Mouse (Mus musculus) bone marrow, adult 2 months (tissue): ENCODE results near the gene Pts. TPM values are rescaled to one million over a fixed set of nuclear protein-coding genes. Genes with fewer than 3 reads are reported as not detected.

ENCODE experiments used
- H3K27ac ChIP-seq: fragments of 200-500 bp; 2 replicates; pipeline ENCODE4 v1.5.1; 2012; ENCODE audit warnings: low read depth, mild to moderate bottlenecking, control low read depth, inconsistent platforms, low read length; ENCODE audit not compliant: control insufficient read depth, poor library complexity, insufficient read depth
- H3K4me1 ChIP-seq: fragments of 200-500 bp; 2 replicates; pipeline ENCODE4 v1.6.1; 2011; ENCODE audit warnings: low read length; ENCODE audit not compliant: control insufficient read depth, insufficient read depth
- H3K4me3 ChIP-seq: fragments of 200-500 bp; replicated peaks from 2 replicates; pipeline ENCODE3; 2011; ENCODE audit warnings: mild to moderate bottlenecking, low read depth, low read length, control low read depth; ENCODE audit not compliant: control insufficient read depth
- CTCF ChIP-seq: fragments of 200-500 bp; IDR thresholded peaks from 2 replicates; pipeline ENCODE4 v1.5.1; 2011; ENCODE audit warnings: low read length, control low read depth; ENCODE audit not compliant: control insufficient read depth, insufficient read depth
- POLR2A ChIP-seq: fragments of 200-500 bp; IDR thresholded peaks from 2 replicates; pipeline ENCODE4 v1.6.1; 2011; ENCODE audit warnings: low read depth, mild to moderate bottlenecking, control low read depth, low read length, borderline replicate concordance; ENCODE audit not compliant: control insufficient read depth
- WGBS: fragments of 180-500 bp; shearing (Covaris S2); methylation state at CpG from one replicate; pipeline ENCODE4 v1.1.7; 2018; 5-methylcytosine and 5-hydroxymethylcytosine counted together
- polyA plus RNA-seq: library from polyadenylated mRNA; stranded (reverse); fragments of >200 nt; gene quantifications from 2 replicates; pipeline ENCODE4 v1.2.4, GENCODE M21; 2011; ENCODE audit warnings: low replicate concordance; ENCODE audit not compliant: missing spikeins, insufficient read depth, insufficient read length

Gene Pts
- polyA plus RNA-seq, 1 experiment, result 35.7 TPM

GRCm38 (mm10) chr9:50500467-50500973 is 28.0 kb downstream of the Pts start:
- peaks cover 2% of the 10 kb centered on the region for H3K4me1 ChIP-seq
- H3K27ac ChIP-seq, result no peak overlapping the region
- peak overlapping the region; percentile 29 for H3K4me3 ChIP-seq

GRCm38 (mm10) chr9:50499781-50500180 is 28.7 kb downstream of the Pts start:
- no peak overlapping the region for H3K4me3 ChIP-seq
- no peak overlapping the region for H3K27ac ChIP-seq
- TF ChIP-seq POLR2A (no peak), CTCF (no peak)
- H3K4me1 ChIP-seq, result peaks cover 2% of the 10 kb centered on the region
- 62% methylated on average over 3 of the region's 3 CpGs for WGBS

More at GRCm38 (mm10) chr9:50500467-50500973, 28.0 kb downstream of the Pts start:
- TF ChIP-seq POLR2A (no peak), CTCF (no peak)
- 65% methylated on average over 15 of the region's 15 CpGs for WGBS

DNA sequence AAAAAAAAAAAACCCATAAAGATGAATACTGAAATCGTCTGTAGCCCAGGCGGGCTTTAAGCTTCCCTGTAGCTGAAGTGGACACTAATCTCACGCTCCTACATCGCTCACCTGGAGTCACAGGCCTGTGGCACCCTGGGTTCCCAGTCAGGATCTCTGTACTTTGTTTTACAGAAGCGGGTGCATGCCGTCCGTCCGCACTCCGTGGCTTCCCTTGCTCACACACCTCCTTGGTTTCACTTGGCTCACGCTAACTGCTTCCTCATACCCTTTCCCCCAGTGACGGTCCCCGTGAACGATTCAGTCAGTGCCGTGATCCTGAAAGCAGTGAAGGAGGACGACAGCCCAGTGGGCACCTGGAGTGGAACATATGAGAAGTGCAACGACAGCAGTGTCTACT is 29.7 kb downstream of the Pts start:
- H3K4me3 ChIP-seq, result peak overlapping the region; percentile 59

GRCm38 (mm10) chr9:50497536-50497935 is 31.0 kb downstream of the Pts start:
- 73% methylated on average over 2 of the region's 2 CpGs for WGBS
- Histone ChIP-seq H3K4me3 (no peak overlapping the region), H3K27ac (no peak overlapping the region), H3K4me1 (no peaks in the 10 kb centered on the region; the same call in none of the 2 replicates)
- TF ChIP-seq CTCF (no peak), POLR2A (no peak)

More for the DNA sequence above, 29.7 kb downstream of the Pts start:
- Histone ChIP-seq H3K27ac (no peak overlapping the region), H3K4me1 (peaks cover 2% of the 10 kb centered on the region)
- WGBS, result 17% methylated on average over 16 of the region's 16 CpGs
- TF ChIP-seq CTCF, result no peak
- TF ChIP-seq POLR2A, result no peak

DNA sequence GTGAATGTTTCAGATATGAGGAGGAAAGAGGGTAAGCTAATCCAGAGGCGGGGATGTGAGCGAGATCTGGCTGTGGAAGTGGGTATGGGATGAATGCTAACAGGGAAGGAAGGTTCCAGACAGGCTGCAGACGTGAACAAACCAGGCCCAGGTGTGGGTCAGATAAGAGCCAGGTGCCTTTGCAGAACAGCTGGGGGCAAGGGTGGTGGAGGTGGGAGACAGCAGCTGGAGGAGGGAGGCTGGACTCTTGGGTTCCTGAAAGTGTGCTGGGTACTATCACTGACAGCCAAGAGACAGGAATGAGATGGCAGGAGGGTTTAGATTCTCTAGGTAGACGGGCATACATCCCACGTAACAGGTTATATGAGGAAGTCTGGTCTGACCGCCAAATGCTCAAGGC is 31.4 kb downstream of the Pts start:
- H3K27ac ChIP-seq, result no peak overlapping the region
- H3K4me1 ChIP-seq, result no peaks in the 10 kb centered on the region; the same call in none of the 2 replicates
- H3K4me3 ChIP-seq, result no peak overlapping the region
- TF ChIP-seq CTCF, result no peak
- TF ChIP-seq POLR2A, result no peak
- 51% methylated on average over 6 of the region's 6 CpGs for WGBS

GRCm38 (mm10) chr9:50496546-50496945 is 32.0 kb downstream of the Pts start:
- Histone ChIP-seq H3K4me3 (no peak overlapping the region), H3K4me1 (no peaks in the 10 kb centered on the region; the same call in none of the 2 replicates), H3K27ac (no peak overlapping the region)
- TF ChIP-seq POLR2A (no peak), CTCF (no peak)
- WGBS, result 14% methylated on average over 6 of the region's 6 CpGs

DNA sequence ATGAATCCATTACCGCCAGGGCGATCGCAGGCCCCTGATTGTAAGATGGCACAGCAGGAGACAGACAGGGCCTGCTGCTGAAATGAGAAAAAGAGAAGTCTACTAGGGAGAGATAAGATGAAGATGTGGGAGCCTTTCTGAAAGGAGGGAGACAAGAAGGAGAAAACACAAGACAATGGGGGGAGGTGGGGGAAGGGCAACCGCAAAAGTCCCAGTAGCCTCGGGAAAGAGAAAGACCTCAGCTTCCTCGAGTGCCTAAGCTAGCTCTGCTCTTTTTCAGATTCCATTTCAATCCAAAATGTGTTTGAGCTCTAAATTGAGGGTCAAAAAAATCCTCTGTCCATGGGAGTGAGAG is 32.4 kb downstream of the Pts start:
- H3K4me1 ChIP-seq, result no peaks in the 10 kb centered on the region; the same call in none of the 2 replicates
- no peak overlapping the region for H3K27ac ChIP-seq
- no peak overlapping the region for H3K4me3 ChIP-seq
- WGBS, result 41% methylated on average over 6 of the region's 6 CpGs
- TF ChIP-seq POLR2A (no peak), CTCF (no peak)

DNA sequence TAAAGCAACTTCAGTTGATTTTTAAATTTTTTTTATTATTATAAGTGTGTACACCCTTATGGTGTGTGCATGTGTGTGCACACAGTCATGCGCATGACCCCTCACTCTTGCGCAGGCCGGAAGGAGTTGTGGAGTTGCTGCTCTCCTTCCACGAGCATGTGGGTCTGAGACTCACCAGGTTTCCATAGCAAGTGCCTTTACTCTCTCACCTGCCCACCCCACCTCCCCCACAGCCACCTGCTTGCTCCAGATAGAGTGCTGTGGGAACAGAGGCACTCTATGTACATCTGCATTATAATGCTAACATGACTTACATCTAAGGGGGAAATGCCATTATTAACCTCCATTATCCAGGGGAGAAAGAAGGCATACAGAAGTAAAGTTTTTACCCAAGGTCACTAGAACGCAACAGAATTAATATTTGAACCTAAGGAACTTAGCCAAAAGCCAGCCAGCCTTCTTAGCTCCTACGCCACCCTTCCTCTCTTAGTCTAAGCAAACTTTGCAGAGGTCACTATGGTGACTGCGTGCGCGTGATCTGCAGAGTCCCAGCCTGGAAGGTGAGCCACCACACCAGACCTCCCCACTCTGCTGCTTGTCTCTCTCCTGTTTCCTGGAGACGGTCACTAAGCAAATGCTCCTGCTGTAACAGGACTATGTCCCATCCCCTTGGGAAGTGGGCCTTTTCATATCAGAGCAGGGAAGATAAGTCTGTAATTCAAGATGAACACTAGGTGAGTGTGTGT is 32.9 kb downstream of the Pts start:
- Histone ChIP-seq H3K4me3 (no peak overlapping the region), H3K27ac (no peak overlapping the region), H3K4me1 (no peaks in the 10 kb centered on the region; the same call in none of the 2 replicates)
- 76% methylated on average over 10 of the region's 10 CpGs for WGBS
- TF ChIP-seq POLR2A, result no peak
- TF ChIP-seq CTCF, result no peak

DNA sequence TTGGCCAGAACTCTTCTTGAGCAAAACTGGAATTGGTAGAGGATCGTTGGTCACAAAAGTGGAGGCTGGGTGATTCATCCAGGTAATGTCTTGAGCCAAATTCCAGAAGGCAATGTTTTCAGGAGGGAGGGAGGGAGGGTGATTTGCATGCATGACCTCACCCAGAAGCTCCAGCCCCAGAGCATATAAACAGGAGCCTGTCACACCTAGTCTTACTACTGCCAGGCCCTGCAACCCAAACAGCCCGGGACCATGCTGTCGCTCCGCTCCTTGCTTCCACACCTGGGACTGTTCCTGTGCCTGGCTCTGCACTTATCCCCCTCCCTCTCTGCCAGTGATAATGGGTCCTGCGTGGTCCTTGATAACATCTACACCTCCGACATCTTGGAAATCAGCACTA is 34.2 kb downstream of the Pts start, which contains the start of gene Plet1:
Gene Plet1 (plus strand): TSS at position 215 of the 400 bp plus-strand sequence.
- WGBS, result 90% methylated on average over 6 of the region's 6 CpGs

More for the DNA sequence above, 34.2 kb downstream of the Pts start, which contains the start of gene Plet1:
- H3K4me3 ChIP-seq, result no peak within 1 kb of the TSS
- TF ChIP-seq POLR2A (no peak), CTCF (no peak)
- no peaks in the 10 kb centered on the region; the same call in 1 of the 2 replicates for H3K4me1 ChIP-seq
- H3K27ac ChIP-seq, result no peak within 1 kb of the TSS
